Mouse (Mus musculus): ENCODE data around the gene Pnma1.

- TF ChIP-seq GATA1 (IDR thresholded peaks at IDR 0.05; ENCODE audit: borderline replicate concordance, low read length), result no peak
- TF ChIP-seq FLI1 (IDR thresholded peaks at IDR 0.05; ENCODE audit: low read length), result no peak
These were observed 328 bp upstream of the Pnma1 start for GRCm38 (mm10) chr12:84148622-84149012.

Data from megakaryocyte, embryonic 14.5 days (primary cell).